11 mouse cellular contexts compared by ENCODE assay signal in the genomic region with DNA sequence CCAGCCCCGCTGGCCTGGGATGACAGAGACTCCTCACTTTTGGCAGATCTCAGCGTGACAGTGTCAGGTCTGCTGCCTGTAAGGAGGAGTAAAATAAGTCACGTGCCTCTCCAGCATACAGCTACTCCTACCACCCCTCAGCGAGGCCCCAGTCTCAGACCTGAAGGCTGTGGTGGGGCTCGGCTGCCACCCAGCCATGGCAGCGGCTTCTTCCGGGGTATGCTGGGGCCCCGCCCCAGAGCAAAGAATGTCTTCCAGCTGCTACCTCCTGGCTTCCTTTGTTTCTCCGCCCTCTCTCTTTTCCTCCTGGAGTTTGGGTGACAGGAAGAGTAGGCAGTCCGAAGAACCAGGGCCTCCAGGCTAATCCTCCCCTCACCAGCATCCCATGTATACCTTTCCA. TPM values are rescaled to one million over a fixed set of nuclear protein-coding genes. Genes with fewer than 3 reads are reported as not detected.
DNase-seq lines count a peak whose midpoint lies in the region; ATAC-seq and TF ChIP-seq lines count a peak whose summit lies in the region.
"Had no signal": no experiment of that assay in that cellular context is flagged by ENCODE, and none has a peak within 500 bp of the region (broad histone marks: within the 10 kb centered on the region; RNA-seq: fewer than 3 reads in every experiment).

No protein-coding gene starts in this region.

- peak; percentile 8 for DNase-seq in embryo, embryonic 9.5 days (ENCODE audit: extremely low spot score)
- DNase-seq in embryo, embryonic 10.5 days (ENCODE audit: low spot score) = no peak
- peak; percentile 43 to 63 for DNase-seq in kidney, postnatal 4 days
- DNase-seq in kidney, postnatal 10 days = no peak
- no peak for DNase-seq in midbrain, postnatal 0 days (ENCODE audit: low spot score)
- DNase-seq in spleen, adult 18-20 months = no peak

- no peak for TF ChIP-seq CTCF in small intestine, adult 2 months (IDR thresholded peaks at IDR 0.05; ENCODE audit: extremely low read depth, insufficient read length, insufficient replicate concordance, low read depth, low read length)
- TF ChIP-seq CTCF in midbrain, postnatal 0 days (IDR thresholded peaks at IDR 0.05) = no peak

- H3K9ac ChIP-seq in limb, embryonic 12.5 days (replicated peaks) = 0 out of 2 replicates have a peak overlapping the region, but pooled peaks have one; percentile 48
- H3K9ac ChIP-seq in midbrain, postnatal 0 days (replicated peaks; ENCODE audit: low read length, poor library complexity, severe bottlenecking) = no peak overlapping the region

- peaks cover 14% of the 10 kb centered on the region for H3K4me1 ChIP-seq in limb, embryonic 12.5 days (replicated peaks)
- peaks cover 3% of the 10 kb centered on the region; the same call in 1 of the 2 replicates for H3K4me1 ChIP-seq in small intestine, adult 2 months (ENCODE audit: control insufficient read depth, insufficient read depth, insufficient read length, low read length)
- H3K4me1 ChIP-seq in midbrain, postnatal 0 days (ENCODE audit: insufficient read depth, low read length) = no peaks in the 10 kb centered on the region
- H3K4me1 ChIP-seq: megakaryocyte, embryonic 14.5 days had no signal

- ATAC-seq in limb, embryonic 12.5 days (ENCODE audit: insufficient number of reproducible peaks, insufficient read depth, low FRiP score, low TSS enrichment, low read depth) = no peak
- ATAC-seq in midbrain, postnatal 0 days (ENCODE audit: low FRiP score) = no peak

- H3K9me3 ChIP-seq in limb, embryonic 12.5 days = no peaks in the 10 kb centered on the region
- H3K9me3 ChIP-seq in midbrain, postnatal 0 days (ENCODE audit: low read length) = no peaks in the 10 kb centered on the region
- H3K9me3 ChIP-seq: megakaryocyte, embryonic 14.5 days had no signal

- H3K36me3 ChIP-seq in limb, embryonic 12.5 days = peaks cover 85% of the 10 kb centered on the region
- no peaks in the 10 kb centered on the region; the same call in 1 of the 2 replicates for H3K36me3 ChIP-seq in small intestine, adult 2 months (ENCODE audit: control insufficient read depth, insufficient read depth, low read length)
- peaks cover 82% of the 10 kb centered on the region for H3K36me3 ChIP-seq in midbrain, postnatal 0 days (ENCODE audit: insufficient read depth, low read length)

- H3K27ac ChIP-seq in limb, embryonic 12.5 days = peak overlapping the region; percentile 12; the same call in 1 of the 2 replicates
- no peak overlapping the region for H3K27ac ChIP-seq in small intestine, adult 2 months (ENCODE audit: insufficient read depth, low read depth, low read length)
- H3K27ac ChIP-seq in midbrain, postnatal 0 days (ENCODE audit: low read depth, low read length) = no peak overlapping the region

- H3K27me3 ChIP-seq in limb, embryonic 12.5 days = no peaks in the 10 kb centered on the region
- H3K27me3 ChIP-seq in small intestine, adult 2 months (ENCODE audit: control insufficient read depth, insufficient read depth, low read length) = no peaks in the 10 kb centered on the region
- no peaks in the 10 kb centered on the region for H3K27me3 ChIP-seq in midbrain, postnatal 0 days (ENCODE audit: insufficient read depth, low read length)

- H3K4me3 ChIP-seq in limb, embryonic 12.5 days (replicated peaks) = 0 out of 2 replicates have a peak overlapping the region, but pooled peaks have one; percentile 13
- peak overlapping the region; percentile 43 for H3K4me3 ChIP-seq in small intestine, adult 2 months (ENCODE audit: low read depth, low read length)
- H3K4me3 ChIP-seq in midbrain, postnatal 0 days (ENCODE audit: low read depth, low read length) = no peak overlapping the region
- H3K4me3 ChIP-seq: megakaryocyte, embryonic 14.5 days had no signal

- H3K4me2 ChIP-seq in limb, embryonic 12.5 days = peak overlapping the region; percentile 32
- no peak overlapping the region for H3K4me2 ChIP-seq in midbrain, postnatal 0 days (ENCODE audit: low read depth, low read length, poor library complexity, severe bottlenecking)

- 24% methylated on average over 10 of the region's 10 CpGs for WGBS in limb, embryonic 12.5 days
- 30% methylated on average over 10 of the region's 10 CpGs for WGBS in small intestine, adult 2 months
- WGBS in midbrain, postnatal 0 days = 42% methylated on average over 10 of the region's 10 CpGs

- no peak for TF ChIP-seq POLR2A in small intestine, adult 2 months (IDR thresholded peaks at IDR 0.05; ENCODE audit: low read depth, low read length)

RNA-seq across cellular contexts. Expression of a gene that starts 8.9 kb away (rescaled TPM):
- 15.1 and 17.7 TPM in 2 replicates for polyA plus RNA-seq in limb, embryonic 12.5 days (2016; fragmentation: Nextera tagmentation; extraction: Ambion mirVana)
- polyA plus RNA-seq in small intestine, adult 2 months (2012; rRNA removed) = 8.7 and 12.0 TPM in 2 replicates
- 67.0 and 68.2 TPM in 2 replicates for total RNA-seq in midbrain, postnatal 0 days (2014; rRNA removed)
- polyA plus RNA-seq in midbrain, postnatal 0 days (2015; fragmentation: Nextera tagmentation; extraction: Ambion mirVana) = 113 TPM in 2 replicates

RNA-seq across cellular contexts. Expression of a gene that starts 26.0 kb away (rescaled TPM):
- 9.5 and 10.9 TPM in 2 replicates for polyA plus RNA-seq in limb, embryonic 12.5 days (2016; fragmentation: Nextera tagmentation; extraction: Ambion mirVana)
- polyA plus RNA-seq in small intestine, adult 2 months (2012; rRNA removed) = 47.7 and 52.8 TPM in 2 replicates
- 5.9 and 6.2 TPM in 2 replicates for total RNA-seq in midbrain, postnatal 0 days (2014; rRNA removed)
- polyA plus RNA-seq in midbrain, postnatal 0 days (2015; fragmentation: Nextera tagmentation; extraction: Ambion mirVana) = 13.4 and 13.5 TPM in 2 replicates

RNA-seq across cellular contexts. Expression of a gene that starts 26.1 kb away (rescaled TPM):
- 15.3 and 16.0 TPM in 2 replicates for polyA plus RNA-seq in limb, embryonic 12.5 days (2016; fragmentation: Nextera tagmentation; extraction: Ambion mirVana)
- polyA plus RNA-seq in small intestine, adult 2 months (2012; rRNA removed) = 3.9 and 5.4 TPM in 2 replicates
- 15.2 and 23.3 TPM in 2 replicates for total RNA-seq in midbrain, postnatal 0 days (2014; rRNA removed)
- 3.3 and 3.4 TPM in 2 replicates for polyA plus RNA-seq in midbrain, postnatal 0 days (2015; fragmentation: Nextera tagmentation; extraction: Ambion mirVana)

RNA-seq across cellular contexts. Expression of a gene that starts 32.5 kb away (rescaled TPM):
- not detected in 2 replicates for polyA plus RNA-seq in limb, embryonic 12.5 days (2016; fragmentation: Nextera tagmentation; extraction: Ambion mirVana)
- 0.67 and 19.4 TPM in 2 replicates for polyA plus RNA-seq in small intestine, adult 2 months (2012; rRNA removed)
- total RNA-seq in midbrain, postnatal 0 days (2014; rRNA removed) = not detected in 2 replicates
- not detected in 2 replicates for polyA plus RNA-seq in midbrain, postnatal 0 days (2015; fragmentation: Nextera tagmentation; extraction: Ambion mirVana)
- total RNA-seq: layer of hippocampus, postnatal 25 days had no signal
- polyA plus RNA-seq: heart, embryonic 14.5 days had no signal

RNA-seq across cellular contexts. Expression of a gene that starts 33.7 kb away (rescaled TPM):
- 45.4 and 51.5 TPM in 2 replicates for polyA plus RNA-seq in limb, embryonic 12.5 days (2016; fragmentation: Nextera tagmentation; extraction: Ambion mirVana)
- polyA plus RNA-seq in small intestine, adult 2 months (2012; rRNA removed) = 23.7 and 37.9 TPM in 2 replicates
- 15.7 and 32.0 TPM in 2 replicates for total RNA-seq in midbrain, postnatal 0 days (2014; rRNA removed)
- 53.5 and 54.1 TPM in 2 replicates for polyA plus RNA-seq in midbrain, postnatal 0 days (2015; fragmentation: Nextera tagmentation; extraction: Ambion mirVana)

Comparison
In these comparisons a context has a peak if more than half of its experiments do, and no peak if none do; other contexts are left out.
1. DNase-seq: peak in embryo, embryonic 9.5 days (single experiment) and kidney, postnatal 4 days (2 of 2); none in embryo, embryonic 10.5 days (single experiment), kidney, postnatal 10 days (single experiment), midbrain, postnatal 0 days (single experiment) and spleen, adult 18-20 months (0 of 2).